Mouse (Mus musculus) embryonic facial prominence, embryonic 14.5 days (tissue): ENCODE measurements at regions not wholly inside any gene's neighbourhood (a gene's known extent, or its start where the extent isn't known, plus 50 kb on each side); places are given as distances from the start of the nearest gene placed in this dataset.

Experiments used
- ATAC-seq: fragments of 200-750 bp; cut with Nextera tagmentation; 2 replicates; pipeline ENCODE4 v1.8.0; 2017; ENCODE audit warnings: low read depth, moderate number of reproducible peaks, moderate TSS enrichment
- DNase-seq: peaks from one replicate; pipeline ENCODE4 v3.0.0-alpha.2; 2015; ENCODE audit warnings: low spot score
- H3K27ac ChIP-seq: fragments of 300-500 bp; sonication (generic); replicated peaks from 2 replicates; pipeline ENCODE4 v1.5.1; 2014; ENCODE audit warnings: low read depth, mild to moderate bottlenecking, low read length, moderate library complexity
- H3K27me3 ChIP-seq: fragments of 300-500 bp; sonication (generic); replicated peaks from 2 replicates; pipeline ENCODE4 v1.6.1; 2014; ENCODE audit warnings: low read length; ENCODE audit not compliant: control insufficient read depth, insufficient read depth
- H3K36me3 ChIP-seq: fragments of 300-500 bp; sonication (generic); 2 replicates; pipeline ENCODE4 v1.6.1; 2014; ENCODE audit warnings: low read length, mixed read lengths; ENCODE audit not compliant: control insufficient read depth, insufficient read depth
- H3K4me1 ChIP-seq: fragments of 300-500 bp; sonication (generic); 2 replicates; pipeline ENCODE4 v1.6.1; 2014; ENCODE audit warnings: antibody characterized with exemption, low read length; ENCODE audit not compliant: control insufficient read depth, insufficient read depth
- H3K4me2 ChIP-seq: fragments of 300-500 bp; sonication (generic); 2 replicates; pipeline ENCODE4 v1.6.1; 2014; ENCODE audit warnings: low read depth, mild to moderate bottlenecking, low read length, moderate library complexity, mixed read lengths
- H3K4me3 ChIP-seq: fragments of 300-500 bp; sonication (generic); 2 replicates; pipeline ENCODE4 v1.5.1; 2014; ENCODE audit warnings: low read depth, mild to moderate bottlenecking, low read length
- H3K9ac ChIP-seq: fragments of 300-500 bp; sonication (generic); 2 replicates; pipeline ENCODE4 v1.6.1; 2014; ENCODE audit warnings: low read depth, mild to moderate bottlenecking, low read length, moderate library complexity, mixed read lengths
- H3K9me3 ChIP-seq: fragments of 300-500 bp; sonication (generic); 2 replicates; pipeline ENCODE4 v1.6.1; 2016; ENCODE audit warnings: low read length; ENCODE audit not compliant: control insufficient read depth
- WGBS: fragments of 180-500 bp; shearing (Covaris S2); extraction: QIAGEN DNeasy Blood & Tissue Kit; methylation state at CpG from one replicate; pipeline ENCODE4 v1.1.7; 2014; 5-methylcytosine and 5-hydroxymethylcytosine counted together

DNA sequence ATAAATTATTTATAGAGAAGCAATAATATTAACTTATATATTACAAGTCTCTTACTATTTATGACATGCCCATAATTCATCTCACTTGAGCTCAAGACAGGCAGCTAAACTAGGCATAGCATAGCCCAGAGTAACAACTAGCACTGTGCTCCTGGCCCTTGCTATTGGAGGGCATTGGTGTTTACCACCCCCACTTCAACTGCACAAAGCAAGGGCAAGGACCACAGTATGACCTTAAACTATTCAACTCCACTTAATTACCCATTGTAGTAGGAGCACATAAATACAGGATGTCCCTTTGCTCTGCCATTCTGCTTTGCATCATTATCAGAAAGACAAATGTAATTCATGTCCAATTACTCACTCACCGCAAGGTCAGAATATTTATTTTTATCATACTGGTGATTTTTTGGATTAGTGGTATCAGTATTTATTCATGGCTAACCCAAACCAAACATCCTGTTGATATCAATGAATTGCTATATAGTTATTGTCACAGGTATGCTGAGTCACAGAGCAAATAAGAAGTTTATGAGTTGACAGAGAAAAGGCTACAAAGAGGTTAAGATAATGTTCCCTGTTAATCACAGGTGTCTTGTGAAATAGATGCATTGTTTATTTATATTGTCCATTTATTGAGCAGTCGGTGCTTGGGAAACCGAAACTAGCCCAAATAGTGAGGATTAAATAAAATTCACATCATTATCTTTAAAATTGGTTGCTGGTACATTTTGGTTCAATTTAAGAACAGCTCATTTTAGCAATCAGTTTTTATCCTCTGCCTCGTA, 523.4 kb upstream of the A1bg start:
- H3K4me1 ChIP-seq, result no peaks in the 10 kb centered on the region
- DNase-seq (no peak), ATAC-seq (no peak)
- H3K36me3 ChIP-seq, result no peaks in the 10 kb centered on the region
- no peak overlapping the region for H3K4me2 ChIP-seq
- H3K9ac ChIP-seq, result no peak overlapping the region
- H3K9me3 ChIP-seq, result no peaks in the 10 kb centered on the region
- no peak overlapping the region for H3K4me3 ChIP-seq
- WGBS, result 85% methylated on average over 4 of the region's 4 CpGs
- H3K27ac ChIP-seq, result no peak overlapping the region
- H3K27me3 ChIP-seq, result no peaks in the 10 kb centered on the region

GRCm38 (mm10) chr15:61441734-61442398, 519.1 kb upstream of the A1bg start:
- no peaks in the 10 kb centered on the region for H3K27me3 ChIP-seq
- WGBS, result 76% methylated on average over 4 of the region's 4 CpGs
- no peak for ATAC-seq

DNA sequence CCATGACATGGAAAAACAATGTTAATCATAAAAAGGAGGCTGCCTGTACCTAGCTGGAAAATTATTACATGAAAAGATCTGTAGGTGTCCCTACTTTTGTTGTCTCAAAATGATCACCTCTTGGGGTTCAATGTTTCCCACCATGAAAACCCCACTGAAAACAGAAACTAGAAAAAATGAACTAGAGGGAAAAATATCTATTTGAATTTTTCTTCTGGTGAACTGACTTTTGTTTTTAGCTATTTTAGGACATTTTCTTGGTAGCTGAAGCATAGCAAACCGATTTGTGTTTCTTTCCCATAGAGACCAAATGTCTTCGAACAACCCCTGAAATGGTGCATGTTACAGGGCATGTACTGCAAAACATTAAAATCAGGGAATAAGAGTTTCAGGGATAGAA, 518.2 kb upstream of the A1bg start:
- no peak for DNase-seq
- no peaks in the 10 kb centered on the region for H3K27me3 ChIP-seq
- WGBS, result 81% methylated on average over 2 of the region's 2 CpGs
- no peaks in the 10 kb centered on the region for H3K4me1 ChIP-seq
- no peaks in the 10 kb centered on the region for H3K36me3 ChIP-seq
- no peaks in the 10 kb centered on the region for H3K9me3 ChIP-seq
- no peak overlapping the region for H3K4me3 ChIP-seq
- ATAC-seq, result no peak
- no peak overlapping the region for H3K27ac ChIP-seq
- H3K4me2 ChIP-seq, result no peak overlapping the region
- H3K9ac ChIP-seq, result no peak overlapping the region

More at GRCm38 (mm10) chr15:61441734-61442398, 519.1 kb upstream of the A1bg start:
- no peak overlapping the region for H3K4me3 ChIP-seq
- H3K9ac ChIP-seq, result no peak overlapping the region
- DNase-seq, result no peak
- no peak overlapping the region for H3K27ac ChIP-seq
- no peaks in the 10 kb centered on the region for H3K36me3 ChIP-seq
- no peaks in the 10 kb centered on the region for H3K4me1 ChIP-seq
- no peak overlapping the region for H3K4me2 ChIP-seq
- no peaks in the 10 kb centered on the region for H3K9me3 ChIP-seq

- no peaks in the 10 kb centered on the region for H3K9me3 ChIP-seq
- no peaks in the 10 kb centered on the region for H3K4me1 ChIP-seq
- H3K27ac ChIP-seq, result no peak overlapping the region
- H3K4me2 ChIP-seq, result no peak overlapping the region
- no peaks in the 10 kb centered on the region for H3K27me3 ChIP-seq
- H3K36me3 ChIP-seq, result no peaks in the 10 kb centered on the region
- ATAC-seq (no peak), DNase-seq (no peak)
- WGBS, result 80% methylated on average over 2 of the region's 2 CpGs
- H3K9ac ChIP-seq, result no peak overlapping the region
- H3K4me3 ChIP-seq, result no peak overlapping the region
Observed at GRCm38 (mm10) chr15:61440284-61440683, 517.5 kb upstream of the A1bg start.

DNA sequence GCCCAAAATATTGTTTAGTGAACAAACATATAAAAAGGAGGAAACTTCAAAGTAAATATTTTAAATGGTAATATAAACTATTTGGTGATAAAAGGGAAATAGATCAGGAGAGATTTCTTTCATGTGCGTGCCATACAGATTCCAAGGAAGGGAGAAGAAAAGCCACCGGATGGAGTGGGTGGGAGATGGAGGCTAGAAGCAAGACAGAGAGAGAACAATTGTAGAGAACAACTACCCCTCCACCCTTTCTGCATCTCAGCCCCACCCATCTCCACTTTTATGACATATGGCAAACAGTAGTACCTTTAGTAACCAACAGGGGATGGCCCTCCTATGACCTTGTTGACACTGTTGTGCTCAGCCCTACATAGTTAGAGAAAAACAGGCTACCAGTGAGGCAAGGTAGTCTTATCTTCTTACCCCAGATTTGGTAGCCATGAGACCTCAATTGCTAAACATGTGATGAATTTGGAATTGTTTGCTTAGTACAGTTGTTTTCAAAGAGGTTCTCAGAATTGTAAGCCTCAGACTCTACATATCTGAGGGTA, 516.9 kb upstream of the A1bg start:
- no peak overlapping the region for H3K4me3 ChIP-seq
- no peaks in the 10 kb centered on the region for H3K4me1 ChIP-seq
- no peak overlapping the region for H3K9ac ChIP-seq
- H3K9me3 ChIP-seq, result no peaks in the 10 kb centered on the region
- ATAC-seq (no peak), DNase-seq (no peak)
- H3K27me3 ChIP-seq, result no peaks in the 10 kb centered on the region
- H3K27ac ChIP-seq, result no peak overlapping the region
- no peak overlapping the region for H3K4me2 ChIP-seq
- 76% methylated on average over 2 of the region's 2 CpGs for WGBS
- H3K36me3 ChIP-seq, result no peaks in the 10 kb centered on the region

DNA sequence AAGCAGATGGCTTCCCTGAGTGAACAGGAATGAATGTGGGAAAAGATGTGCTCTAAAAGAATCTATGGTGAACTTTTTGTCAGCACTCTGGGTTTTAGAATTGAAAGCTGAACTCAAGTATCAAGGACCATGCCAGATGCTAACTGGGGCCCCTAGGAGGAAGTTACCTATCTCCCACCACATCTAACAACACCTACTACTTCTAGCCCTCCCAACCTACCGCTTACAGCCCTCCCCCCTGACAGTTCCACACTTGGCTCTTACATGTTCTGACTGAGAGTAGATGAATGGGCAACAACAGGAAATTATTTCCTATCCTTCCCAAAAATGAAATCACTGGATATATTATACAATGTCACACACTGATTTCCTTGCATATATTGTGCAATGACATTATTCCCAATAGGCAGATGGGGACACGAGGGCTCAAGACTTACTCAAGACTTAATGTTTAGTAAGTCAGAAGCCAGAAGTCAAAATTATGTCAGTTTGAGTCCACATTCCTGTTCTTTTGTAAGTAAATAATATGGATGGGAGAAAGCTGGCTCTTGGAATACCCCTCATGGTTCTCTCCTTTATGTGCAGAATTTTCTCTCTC, 506.1 kb upstream of the A1bg start:
- H3K9ac ChIP-seq, result no peak overlapping the region
- no peak overlapping the region for H3K4me3 ChIP-seq
- no peaks in the 10 kb centered on the region for H3K36me3 ChIP-seq
- no peak for ATAC-seq
- no peak overlapping the region for H3K4me2 ChIP-seq
- WGBS, result 69% methylated on average over 2 of the region's 2 CpGs
- no peaks in the 10 kb centered on the region for H3K4me1 ChIP-seq
- H3K27me3 ChIP-seq, result no peaks in the 10 kb centered on the region
- no peak overlapping the region for H3K27ac ChIP-seq
- H3K9me3 ChIP-seq, result no peaks in the 10 kb centered on the region
- no peak for DNase-seq

GRCm38 (mm10) chr15:61422989-61423388, 500.2 kb upstream of the A1bg start:
- Histone ChIP-seq H3K4me1 (no peaks in the 10 kb centered on the region), H3K4me3 (no peak overlapping the region), H3K9ac (no peak overlapping the region), H3K36me3 (no peaks in the 10 kb centered on the region), H3K27ac (no peak overlapping the region), H3K9me3 (no peaks in the 10 kb centered on the region), H3K4me2 (no peak overlapping the region), H3K27me3 (no peaks in the 10 kb centered on the region)
- 86% methylated on average over 5 of the region's 5 CpGs for WGBS
- DNase-seq (no peak), ATAC-seq (no peak)

DNA sequence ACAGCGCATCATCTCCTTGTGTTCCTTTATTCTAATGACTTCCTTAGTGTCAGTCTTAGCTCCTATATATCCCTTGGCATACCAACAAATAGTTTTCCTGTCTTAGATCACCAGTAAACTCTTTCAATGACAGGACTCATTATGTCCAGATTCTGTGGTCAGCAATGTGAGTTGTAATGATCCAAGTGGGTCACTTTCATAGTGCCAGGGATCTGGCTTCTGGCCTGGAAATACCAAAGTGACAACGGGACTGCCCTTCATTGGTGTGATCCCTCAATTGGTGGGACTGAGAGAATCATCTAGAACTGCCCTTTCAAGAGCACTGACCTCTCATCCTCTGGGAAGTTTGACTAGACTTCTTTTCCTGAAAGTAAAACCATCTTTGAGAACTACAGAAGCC, 494.7 kb upstream of the A1bg start:
- DNase-seq, result no peak
- Histone ChIP-seq H3K4me3 (no peak overlapping the region), H3K9ac (no peak overlapping the region), H3K4me1 (no peaks in the 10 kb centered on the region), H3K4me2 (no peak overlapping the region), H3K27ac (no peak overlapping the region), H3K27me3 (no peaks in the 10 kb centered on the region), H3K36me3 (no peaks in the 10 kb centered on the region), H3K9me3 (no peaks in the 10 kb centered on the region)
- no peak for ATAC-seq
- 91% methylated on average over 2 of the region's 2 CpGs for WGBS
